Mouse (Mus musculus) intestine, embryonic 14.5 days (tissue): Measurements from ENCODE around the gene Rap1gap. TPM values are rescaled to one million over a fixed set of nuclear protein-coding genes. Genes with fewer than 3 reads are reported as not detected.

Experiments used
- ATAC-seq: fragments of 200-750 bp; cut with Nextera tagmentation; replicated peaks from 2 replicates; pipeline ENCODE4 v1.8.0; 2017; ENCODE audit warnings: low read depth, moderate number of reproducible peaks, moderate TSS enrichment, moderate library complexity; ENCODE audit not compliant: low FRiP score, low TSS enrichment
- DNase-seq: peaks from one replicate; pipeline ENCODE4 v3.0.0-alpha.2; 2018; ENCODE audit warnings: low spot score
- H3K27ac ChIP-seq: fragments of 300-500 bp; sonication (generic); 2 replicates; pipeline ENCODE4 v1.5.1; 2014; ENCODE audit warnings: low read depth, mild to moderate bottlenecking, control low read depth
- H3K27me3 ChIP-seq: fragments of 300-500 bp; sonication (generic); replicated peaks from 2 replicates; pipeline ENCODE4 v1.6.1; 2014; ENCODE audit warnings: low read length, control low read depth; ENCODE audit not compliant: control insufficient read depth, insufficient read depth
- H3K36me3 ChIP-seq: fragments of 300-500 bp; sonication (generic); 2 replicates; pipeline ENCODE4 v1.6.1; 2014; ENCODE audit warnings: low read length, control low read depth; ENCODE audit not compliant: control insufficient read depth, insufficient read depth
- H3K4me1 ChIP-seq: fragments of 300-500 bp; sonication (generic); replicated peaks from 2 replicates; pipeline ENCODE4 v1.6.1; 2014; ENCODE audit warnings: low read length, control low read depth, mixed read lengths; ENCODE audit not compliant: control insufficient read depth, insufficient read depth
- H3K4me2 ChIP-seq: fragments of 300-500 bp; sonication (generic); 2 replicates; pipeline ENCODE4 v1.6.1; 2014; ENCODE audit warnings: low read length
- H3K4me3 ChIP-seq: fragments of 300-500 bp; sonication (generic); 2 replicates; pipeline ENCODE4 v1.5.1; 2014; ENCODE audit warnings: low read depth, low read length, control low read depth, mixed read lengths
- H3K9ac ChIP-seq: fragments of 300-500 bp; sonication (generic); 2 replicates; pipeline ENCODE4 v1.6.1; 2014; ENCODE audit warnings: mild to moderate bottlenecking, low read length
- H3K9me3 ChIP-seq: fragments of 300-500 bp; sonication (generic); 2 replicates; pipeline ENCODE4 v1.6.1; 2016; ENCODE audit warnings: low read length, control low read depth; ENCODE audit not compliant: control insufficient read depth
- WGBS: fragments of 180-500 bp; shearing (Covaris S2); extraction: QIAGEN DNeasy Blood & Tissue Kit; methylation state at CpG from one replicate; pipeline ENCODE4 v1.1.7; 2014; 5-methylcytosine and 5-hydroxymethylcytosine counted together
- polyA plus RNA-seq: library from polyadenylated mRNA; unstranded; fragments of >200 nt; fragmentation: Nextera tagmentation; extraction: Ambion mirVana; gene quantifications from 2 replicates; pipeline ENCODE4 v1.2.1, GENCODE M21; 2014

The Rap1gap gene
- polyA plus RNA-seq, 1 experiment from 2014 or later, result 15.6 TPM

DNA sequence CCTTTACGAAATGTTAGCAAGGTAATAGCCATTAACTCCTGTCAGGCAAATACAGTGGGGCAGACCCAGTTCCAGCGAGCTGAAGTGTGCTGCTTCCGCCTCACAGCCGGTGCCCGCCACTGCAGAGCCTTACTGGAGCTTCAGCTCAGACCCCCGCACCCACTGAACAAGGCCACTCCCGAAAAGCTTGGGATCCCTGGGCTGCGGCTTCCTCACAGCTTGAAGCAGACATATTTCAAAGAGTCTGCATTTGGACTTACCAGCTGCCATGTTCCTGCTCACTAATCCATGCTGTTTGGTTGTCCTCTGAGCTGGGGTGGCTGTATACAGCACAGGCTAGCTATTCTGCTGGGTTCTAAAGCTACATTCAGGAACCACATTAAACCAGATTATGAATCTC is 6.9 kb upstream of the Rap1gap start:
- no peak for DNase-seq
- Histone ChIP-seq H3K27ac (no peak overlapping the region), H3K36me3 (peaks cover 54% of the 10 kb centered on the region)

DNA sequence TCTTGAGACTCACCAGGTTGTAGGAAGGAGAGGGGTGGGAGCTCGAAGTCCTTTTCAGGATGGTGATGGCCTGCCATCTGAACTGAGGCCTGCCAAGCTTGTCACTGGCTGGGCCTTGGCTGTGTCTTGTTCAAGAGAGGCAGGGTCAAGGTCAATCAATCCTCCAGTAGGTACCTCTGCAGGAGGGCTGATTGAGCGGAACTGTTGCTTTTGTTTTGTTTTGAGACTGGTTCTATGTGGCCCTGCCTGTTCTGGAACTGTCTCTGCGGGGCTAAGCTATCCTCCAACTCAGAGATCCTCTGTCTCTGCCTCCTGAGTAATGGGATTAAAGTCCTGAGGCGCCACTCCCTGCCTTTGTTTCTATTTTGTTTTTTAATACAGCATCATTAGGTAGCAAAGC is 5.0 kb upstream of the Rap1gap start:
- ATAC-seq, result no peak
- Histone ChIP-seq H3K9me3 (no peaks in the 10 kb centered on the region), H3K4me1 (no peaks in the 10 kb centered on the region), H3K27me3 (peaks cover 14% of the 10 kb centered on the region), H3K4me2 (no peak overlapping the region), H3K9ac (no peak overlapping the region), H3K27ac (no peak overlapping the region), H3K4me3 (no peak overlapping the region), H3K36me3 (peaks cover 40% of the 10 kb centered on the region)
- 82% methylated on average over 4 of the region's 4 CpGs for WGBS
- DNase-seq, result no peak

More for the DNA sequence above, 6.9 kb upstream of the Rap1gap start:
- H3K27me3 ChIP-seq, result no peaks in the 10 kb centered on the region
- ATAC-seq, result no peak
- H3K4me3 ChIP-seq, result no peak overlapping the region
- no peaks in the 10 kb centered on the region for H3K9me3 ChIP-seq
- no peaks in the 10 kb centered on the region for H3K4me1 ChIP-seq
- 87% methylated on average over 8 of the region's 8 CpGs for WGBS
- H3K9ac ChIP-seq, result no peak overlapping the region
- H3K4me2 ChIP-seq, result no peak overlapping the region

DNA sequence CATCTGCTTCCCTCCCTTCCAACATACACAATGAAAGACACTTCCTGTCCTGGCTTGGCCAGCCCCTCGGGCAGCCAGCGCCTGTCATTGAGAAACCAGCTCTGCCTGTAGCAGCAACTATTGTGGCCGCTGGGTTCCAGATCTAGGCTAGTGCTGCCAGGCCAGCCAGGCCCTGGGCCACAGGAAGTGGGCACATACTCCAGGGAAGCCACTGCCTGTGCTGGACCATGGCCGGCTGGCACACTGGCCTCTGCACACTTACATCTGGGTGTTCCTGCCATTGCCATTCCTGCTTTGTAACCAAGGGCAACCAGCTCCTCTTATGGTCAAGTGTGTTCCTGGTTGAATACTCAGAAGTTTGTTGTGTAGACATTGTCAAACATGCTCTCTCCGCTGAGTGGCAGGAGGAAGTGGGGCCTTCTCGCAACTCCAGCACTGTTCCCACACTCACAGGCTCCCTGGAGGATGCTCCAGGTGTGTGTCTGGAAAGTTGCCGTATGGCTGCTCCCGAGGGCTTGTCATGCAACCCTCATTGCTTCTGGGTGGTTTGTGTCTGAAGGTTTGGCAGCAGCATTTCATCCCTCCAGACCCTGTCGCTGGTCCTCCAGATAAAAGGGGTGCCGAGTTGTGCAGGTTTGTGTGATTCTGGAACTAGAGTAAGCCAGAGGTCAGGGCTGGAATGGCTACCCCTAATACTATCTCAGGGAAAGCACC is 4.0 kb upstream of the Rap1gap start:
- Histone ChIP-seq H3K4me3 (no peak overlapping the region), H3K9me3 (no peaks in the 10 kb centered on the region), H3K4me2 (no peak overlapping the region), H3K4me1 (no peaks in the 10 kb centered on the region), H3K36me3 (peaks cover 30% of the 10 kb centered on the region), H3K27me3 (peaks cover 24% of the 10 kb centered on the region), H3K9ac (no peak overlapping the region), H3K27ac (no peak overlapping the region)
- 54% methylated on average over 10 of the region's 10 CpGs for WGBS
- ATAC-seq, result no peak
- DNase-seq, result no peak

DNA sequence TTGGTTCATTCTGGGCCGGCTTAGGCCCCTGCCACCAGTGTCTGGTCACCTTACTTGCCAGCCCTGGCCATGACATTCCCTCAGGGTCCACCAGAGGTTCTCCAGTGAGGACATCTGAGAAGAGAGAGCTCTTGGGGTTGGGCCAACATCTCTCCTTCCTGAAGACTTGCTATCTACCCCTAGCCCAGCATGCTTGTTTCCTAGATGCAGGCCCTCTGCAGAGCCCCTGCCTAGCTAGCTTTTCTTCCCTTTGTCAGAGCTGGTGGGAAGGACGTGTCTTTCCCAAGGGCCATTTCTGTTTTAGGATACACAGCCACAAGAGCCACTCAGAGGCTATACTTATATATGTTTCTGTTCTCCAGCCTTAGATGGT is 3.5 kb upstream of the Rap1gap start:
- peaks cover 29% of the 10 kb centered on the region for H3K27me3 ChIP-seq
- ATAC-seq (no peak), DNase-seq (no peak)
- H3K36me3 ChIP-seq, result peaks cover 24% of the 10 kb centered on the region
- WGBS, result 44% methylated on average over 2 of the region's 2 CpGs
- H3K27ac ChIP-seq, result no peak overlapping the region
- H3K4me2 ChIP-seq, result no peak overlapping the region
- H3K4me1 ChIP-seq, result no peaks in the 10 kb centered on the region
- no peak overlapping the region for H3K4me3 ChIP-seq
- no peaks in the 10 kb centered on the region for H3K9me3 ChIP-seq
- H3K9ac ChIP-seq, result no peak overlapping the region

DNA sequence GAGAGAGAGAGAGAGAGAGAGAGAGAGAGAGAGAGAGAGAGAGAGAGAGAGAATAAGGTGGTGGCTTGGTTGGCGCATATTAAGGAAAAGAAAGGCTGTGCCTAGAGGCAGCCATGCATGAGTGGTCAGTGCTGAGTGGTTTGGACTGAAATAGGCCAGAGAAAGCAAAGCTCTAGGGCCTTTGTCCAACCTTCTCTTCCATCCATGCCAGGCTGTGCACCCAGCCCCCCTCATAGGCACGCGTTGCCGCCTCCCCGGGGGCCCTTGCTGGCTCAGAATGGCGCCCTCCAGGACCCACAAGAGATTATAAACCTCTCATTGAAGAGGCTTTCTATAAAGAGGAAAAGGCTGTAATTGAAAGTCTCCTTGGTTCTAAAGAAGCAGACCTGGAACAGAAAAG is 3.0 kb upstream of the Rap1gap start:
- ATAC-seq (no peak), DNase-seq (no peak)
- Histone ChIP-seq H3K4me2 (no peak overlapping the region), H3K4me1 (no peaks in the 10 kb centered on the region), H3K36me3 (peaks cover 20% of the 10 kb centered on the region), H3K4me3 (no peak overlapping the region), H3K27ac (no peak overlapping the region), H3K9me3 (no peaks in the 10 kb centered on the region), H3K27me3 (peaks cover 32% of the 10 kb centered on the region), H3K9ac (no peak overlapping the region)
- 89% methylated on average over 6 of the region's 6 CpGs for WGBS

DNA sequence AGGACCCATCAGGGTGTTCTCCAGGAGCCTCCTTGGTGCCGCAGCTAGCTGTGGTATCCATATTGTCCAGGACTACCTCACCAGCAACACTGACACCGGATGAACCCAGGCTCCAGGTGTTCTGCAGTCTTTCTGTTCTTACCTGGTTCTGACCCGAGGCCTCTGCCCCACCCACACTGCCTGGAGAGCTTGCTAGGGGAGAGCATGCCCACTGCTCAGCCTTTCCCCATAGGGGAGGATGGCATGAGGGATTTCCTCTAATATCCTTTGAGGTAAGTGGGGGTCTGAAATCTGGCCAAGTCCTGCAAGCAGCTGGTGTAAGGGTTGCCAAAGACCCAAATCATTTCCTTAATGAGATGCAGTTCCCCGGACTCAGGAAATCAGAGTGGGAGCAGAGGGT is 1.0 kb upstream of the Rap1gap start:
- H3K4me3 ChIP-seq, result no peak overlapping the region
- H3K36me3 ChIP-seq, result peaks cover 5% of the 10 kb centered on the region; the same call in 1 of the 2 replicates
- no peak overlapping the region for H3K9ac ChIP-seq
- ATAC-seq (no peak), DNase-seq (no peak)
- no peaks in the 10 kb centered on the region for H3K4me1 ChIP-seq
- H3K4me2 ChIP-seq, result no peak overlapping the region
- no peaks in the 10 kb centered on the region for H3K9me3 ChIP-seq
- 69% methylated on average over 4 of the region's 4 CpGs for WGBS
- peaks cover 32% of the 10 kb centered on the region for H3K27me3 ChIP-seq
- no peak overlapping the region for H3K27ac ChIP-seq

DNA sequence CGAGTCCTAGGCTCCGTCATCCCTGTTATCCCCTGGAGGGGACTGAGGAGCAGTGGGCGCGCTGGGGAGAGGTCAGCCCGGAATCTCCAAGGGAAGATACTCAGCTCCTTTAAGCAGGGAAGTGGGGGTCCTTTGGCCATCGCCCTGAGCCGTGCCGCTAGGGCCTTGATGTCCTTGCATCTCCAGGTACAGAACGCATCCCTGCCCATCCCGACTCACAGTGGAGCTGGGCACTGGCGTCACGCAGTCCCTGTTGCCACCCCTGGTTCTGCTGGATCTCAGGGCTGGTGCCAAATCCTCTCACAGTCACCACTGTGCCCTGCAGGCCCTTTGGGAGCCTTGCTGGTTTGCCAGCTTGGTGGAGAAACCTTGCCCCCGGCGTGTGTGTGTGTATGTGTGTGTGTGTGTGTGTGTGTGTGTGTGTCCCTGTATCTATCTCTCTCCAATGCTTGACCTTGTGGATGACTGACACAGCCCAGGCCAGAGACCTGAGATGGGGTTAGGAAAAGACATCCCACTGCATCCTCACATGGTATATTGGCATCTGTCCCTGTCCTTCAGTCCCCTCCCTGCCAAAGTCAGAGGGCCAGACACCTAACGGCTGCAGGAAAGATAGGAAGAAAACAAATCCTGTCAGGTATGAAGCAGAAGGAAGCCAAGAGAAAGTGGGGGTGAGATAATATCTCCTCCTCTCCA is 602 bp downstream of the Rap1gap start:
- 10% methylated on average over 15 of the region's 15 CpGs for WGBS
- Histone ChIP-seq H3K4me2 (peak overlapping the region; percentile 93), H3K4me3 (peak overlapping the region; percentile 54), H3K36me3 (no peaks in the 10 kb centered on the region), H3K9me3 (no peaks in the 10 kb centered on the region), H3K4me1 (no peaks in the 10 kb centered on the region), H3K27me3 (peaks cover 32% of the 10 kb centered on the region), H3K27ac (no peak overlapping the region), H3K9ac (peak overlapping the region; percentile 48)
- no peak for DNase-seq
- ATAC-seq, result peak; percentile 32; the same call in 1 of the 2 replicates

DNA sequence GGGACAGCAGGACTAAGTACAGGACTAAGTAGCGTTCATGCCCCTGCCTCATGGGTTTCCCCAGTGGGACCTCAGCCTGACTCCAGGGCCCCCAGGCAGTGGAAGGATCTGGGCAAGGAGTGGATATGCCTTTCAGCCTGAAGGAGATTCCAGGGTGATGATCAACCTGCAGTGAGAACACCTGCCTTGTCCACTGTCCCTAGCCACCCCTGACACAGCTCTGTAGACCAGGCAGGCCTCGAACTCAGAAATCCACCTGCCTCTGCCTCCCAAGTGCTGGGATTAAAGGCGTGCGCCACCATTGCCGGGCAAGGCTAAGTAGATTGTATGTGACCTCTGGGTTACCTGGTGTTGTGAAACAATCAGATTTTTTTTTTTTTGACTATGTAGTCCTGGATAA is 1.3 kb downstream of the Rap1gap start:
- H3K36me3 ChIP-seq, result no peaks in the 10 kb centered on the region
- no peak overlapping the region for H3K4me2 ChIP-seq
- H3K9me3 ChIP-seq, result no peaks in the 10 kb centered on the region
- H3K27ac ChIP-seq, result no peak overlapping the region
- ATAC-seq (no peak), DNase-seq (no peak)
- WGBS, result 89% methylated on average over 5 of the region's 5 CpGs
- H3K9ac ChIP-seq, result no peak overlapping the region
- H3K4me1 ChIP-seq, result no peaks in the 10 kb centered on the region
- no peak overlapping the region for H3K4me3 ChIP-seq
- peaks cover 32% of the 10 kb centered on the region for H3K27me3 ChIP-seq
